Mouse (Mus musculus): ENCODE data around the gene Camk2n2.
"Not testable (repeated sequence)": the region's sequence is repeated elsewhere in the genome, so short reads cannot be mapped to it uniquely, and the experiment has no call there.

GRCm38 (mm10) chr16:20668013-20668412, 46.9 kb upstream of the Camk2n2 start, which contains the start of gene Eif4g1:
- not testable (repeated sequence) for TF ChIP-seq POLR2A (IDR thresholded peaks at IDR 0.05; ENCODE audit: control insufficient read depth, extremely low read depth, insufficient read depth, low read length, poor library complexity); CTCF (IDR thresholded peaks at IDR 0.05; ENCODE audit: borderline replicate concordance, control insufficient read depth, extremely low read depth, insufficient read depth, low read length, poor library complexity)

All from thymus, adult 2 months (tissue).